In the genomic region with DNA sequence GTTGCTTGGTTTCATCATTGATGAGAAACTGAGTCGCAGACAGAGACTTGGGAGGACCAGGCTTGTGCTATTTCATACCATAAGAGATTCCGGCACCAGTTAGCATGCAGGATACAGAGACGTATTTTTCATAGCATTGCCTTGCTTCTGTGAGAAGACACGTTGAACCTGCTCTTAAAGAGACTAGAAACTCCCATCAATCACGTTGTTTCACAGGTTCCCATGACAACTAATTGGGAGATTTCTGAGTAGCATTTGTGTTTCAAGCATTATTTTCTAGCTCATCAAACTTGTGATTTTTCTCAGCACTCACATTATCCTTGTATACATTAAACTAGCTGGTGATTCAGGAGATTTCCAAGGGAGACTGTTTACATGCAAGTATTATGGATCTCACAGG, we compare ENCODE assay signal across 13 mouse cellular contexts.
"Had no signal": no experiment of that assay in that cellular context is flagged by ENCODE, and none has a peak within 500 bp of the region (broad histone marks: within the 10 kb centered on the region; RNA-seq: fewer than 3 reads in every experiment).

No protein-coding gene starts in this region.

- ATAC-seq: liver, postnatal 0 days had no signal

- H3K4me3 ChIP-seq: limb, embryonic 12.5 days; liver, embryonic 13.5 days; lung, embryonic 15.5 days; megakaryocyte, embryonic 14.5 days; midbrain, embryonic 12.5 days had no signal

- H3K27me3 ChIP-seq: limb, embryonic 12.5 days; liver, embryonic 13.5 days; lung, embryonic 15.5 days; megakaryocyte, embryonic 14.5 days; midbrain, embryonic 12.5 days had no signal

- DNase-seq: kidney, adult 8-10 months; kidney, postnatal 25 days; layer of hippocampus, adult 9-11 months; liver; liver, embryonic 13.5 days; liver, postnatal 0 days; lung, postnatal 14 days had no signal

- H3K9ac ChIP-seq: limb, embryonic 12.5 days; liver, embryonic 13.5 days; liver, postnatal 0 days; lung, embryonic 15.5 days; midbrain, embryonic 12.5 days had no signal

- H3K4me2 ChIP-seq: limb, embryonic 12.5 days; liver, embryonic 13.5 days; lung, embryonic 15.5 days; midbrain, embryonic 12.5 days had no signal

- H3K4me1 ChIP-seq: limb, embryonic 12.5 days; liver, embryonic 13.5 days; lung, embryonic 15.5 days; megakaryocyte, embryonic 14.5 days; midbrain, embryonic 12.5 days had no signal

- H3K9me3 ChIP-seq: limb, embryonic 12.5 days; liver, embryonic 13.5 days; lung, embryonic 15.5 days; midbrain, embryonic 12.5 days had no signal

- H3K36me3 ChIP-seq: limb, embryonic 12.5 days; liver, embryonic 13.5 days; lung, embryonic 15.5 days; midbrain, embryonic 12.5 days had no signal

- H3K27ac ChIP-seq: limb, embryonic 12.5 days; liver, embryonic 13.5 days; lung, embryonic 15.5 days; macrophage; midbrain, embryonic 12.5 days; stomach, postnatal 0 days had no signal
